Mouse (Mus musculus): ENCODE measurements around the gene Sema3e.

Sema3e gene

DNA sequence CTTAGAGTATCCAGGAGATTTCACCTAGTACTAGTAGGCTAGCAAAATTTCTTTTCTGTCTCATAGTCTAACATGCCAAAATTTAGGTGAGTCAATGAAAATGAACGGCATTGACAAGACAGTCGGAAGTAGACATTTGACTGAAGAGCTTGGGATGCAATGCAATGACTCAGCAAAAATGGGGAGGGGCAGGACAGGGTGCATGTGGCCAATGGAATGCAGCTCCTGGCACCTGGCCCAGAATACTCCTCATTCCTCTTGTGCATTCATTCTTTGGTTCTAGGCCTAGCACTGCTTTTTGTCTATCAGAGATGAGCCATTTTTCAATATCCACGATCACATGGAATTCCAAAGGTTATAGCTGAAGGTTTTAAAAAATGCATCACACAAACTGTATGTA lies 48.1 kb downstream of the Sema3e start:
- no peak for DNase-seq (ENCODE audit: extremely low spot score, low spot score)

- no peak for DNase-seq (ENCODE audit: extremely low spot score, low spot score)
Observed at GRCm38 (mm10) chr5:14088100-14088499, 63.0 kb downstream of the Sema3e start.

DNA sequence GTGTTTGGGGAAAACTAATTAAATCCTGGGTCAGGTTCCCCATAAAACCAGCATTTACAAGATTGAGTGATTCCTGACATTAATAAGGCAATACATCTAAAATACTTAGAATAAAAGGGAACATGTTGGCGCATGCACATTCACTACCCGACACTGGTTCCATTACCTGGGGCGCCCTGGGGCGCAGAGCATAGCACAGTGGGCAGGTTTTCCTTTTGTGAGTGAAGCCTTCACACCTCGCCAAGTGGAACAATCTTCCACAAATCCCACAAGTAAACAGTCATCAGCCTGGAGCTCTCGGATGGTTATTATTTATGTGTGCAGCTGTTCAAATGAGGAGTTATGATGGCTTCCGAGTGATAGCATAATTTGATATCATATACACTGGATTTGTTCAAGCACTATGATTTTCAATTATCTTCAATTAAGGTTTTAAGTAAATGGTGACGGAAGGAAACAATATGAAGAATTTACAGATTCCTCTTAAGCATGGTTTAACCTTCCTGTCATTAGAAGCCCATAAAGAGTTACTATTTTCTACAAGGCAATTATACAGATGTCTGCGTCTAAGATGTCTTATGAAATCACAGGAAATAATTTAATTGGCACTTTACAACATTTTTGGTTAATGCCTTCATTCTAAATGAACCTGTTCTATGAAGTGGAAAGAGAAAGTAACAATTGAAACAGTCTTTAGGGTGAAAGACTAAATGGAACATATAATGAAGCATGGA lies 65.0 kb downstream of the Sema3e start:
- DNase-seq (ENCODE audit: extremely low spot score, low spot score) = no peak

DNA sequence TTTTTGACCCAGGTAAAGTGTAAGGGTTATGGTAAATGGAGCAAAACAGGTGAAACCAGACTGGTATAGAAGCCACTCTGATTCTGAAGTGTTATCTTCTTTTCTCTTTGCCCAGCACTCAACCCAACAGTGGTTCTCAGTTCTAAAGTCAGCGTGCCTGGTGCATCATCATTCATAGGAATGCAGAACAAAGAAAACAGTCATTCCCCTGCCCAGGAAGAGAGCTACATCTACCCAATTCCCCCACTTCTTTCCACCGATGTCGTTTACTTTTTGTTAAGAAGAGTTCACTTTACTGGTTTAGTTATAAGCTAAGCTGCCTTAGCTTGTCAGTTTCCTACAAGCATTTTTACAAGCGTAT lies 65.5 kb downstream of the Sema3e start:
- no peak for DNase-seq (ENCODE audit: extremely low spot score, low spot score)

DNA sequence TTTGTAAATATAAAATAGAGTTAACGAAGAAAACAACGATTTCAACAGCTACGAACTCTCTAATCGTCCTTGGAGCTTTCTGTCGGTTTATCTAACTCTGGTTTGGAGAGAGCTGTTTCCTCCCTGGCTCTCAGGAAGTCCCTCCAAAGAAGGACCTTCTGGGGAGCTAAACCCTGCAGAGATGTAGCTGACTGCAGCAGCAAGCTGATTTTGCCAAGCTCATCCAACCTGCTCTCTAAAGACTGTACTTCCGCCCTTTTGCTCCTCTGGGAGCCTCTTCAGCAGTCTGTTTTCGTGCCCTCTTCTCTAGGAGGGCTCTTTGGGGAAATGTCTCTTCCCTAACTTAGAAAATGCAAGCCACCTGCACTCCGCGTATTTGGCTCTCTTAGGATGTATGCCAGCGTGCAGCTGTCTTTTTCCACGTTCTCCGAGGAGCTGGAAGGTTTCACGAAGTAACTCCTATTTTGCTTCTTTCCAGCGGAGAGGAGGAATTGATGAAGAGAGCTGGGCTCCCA lies 67.2 kb downstream of the Sema3e start:
- DNase-seq (ENCODE audit: extremely low spot score, low spot score) = no peak

DNA sequence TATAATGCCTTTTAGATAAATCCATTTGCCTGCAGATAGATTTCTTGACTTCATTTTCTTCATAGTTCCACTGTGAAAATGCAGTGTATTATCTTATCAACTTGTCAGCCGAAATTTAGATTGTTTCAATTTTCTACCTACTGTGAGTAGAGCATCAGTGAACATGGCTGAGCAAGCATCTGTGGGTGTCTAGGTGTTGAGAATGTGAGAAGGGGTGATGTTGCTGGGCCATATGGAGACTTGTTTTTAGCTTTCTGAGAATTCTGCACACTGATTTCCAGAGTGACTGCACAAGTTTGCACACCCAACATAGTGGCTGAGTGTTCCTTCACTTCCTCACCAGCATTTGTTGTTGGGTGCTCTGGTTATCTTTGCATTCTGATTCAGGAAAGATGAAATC lies 71.1 kb downstream of the Sema3e start:
- no peak for DNase-seq (ENCODE audit: extremely low spot score, low spot score)

GRCm38 (mm10) chr5:14098677-14099076 lies 73.6 kb downstream of the Sema3e start:
- DNase-seq (ENCODE audit: extremely low spot score, low spot score) = no peak

DNA sequence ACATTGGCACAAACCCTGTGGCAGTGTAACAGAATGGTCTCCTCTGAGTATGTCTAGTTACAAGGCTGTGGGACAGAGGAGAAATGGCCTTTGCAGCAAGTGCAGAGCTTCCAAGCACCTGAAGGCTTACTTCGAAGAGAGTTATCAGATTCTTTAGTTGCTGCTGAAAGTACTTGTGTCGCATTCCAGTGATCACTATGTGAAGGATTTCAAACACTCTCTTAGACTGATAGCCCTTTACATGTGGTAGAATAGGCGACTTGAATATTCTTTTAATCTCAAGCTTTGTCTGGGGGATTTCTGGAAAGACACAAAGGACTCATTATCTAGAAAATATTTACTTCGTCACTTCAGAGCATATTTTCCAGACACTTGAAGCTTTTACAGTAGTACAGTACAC lies 82.3 kb downstream of the Sema3e start:
- no peak for DNase-seq (ENCODE audit: extremely low spot score, low spot score)

DNA sequence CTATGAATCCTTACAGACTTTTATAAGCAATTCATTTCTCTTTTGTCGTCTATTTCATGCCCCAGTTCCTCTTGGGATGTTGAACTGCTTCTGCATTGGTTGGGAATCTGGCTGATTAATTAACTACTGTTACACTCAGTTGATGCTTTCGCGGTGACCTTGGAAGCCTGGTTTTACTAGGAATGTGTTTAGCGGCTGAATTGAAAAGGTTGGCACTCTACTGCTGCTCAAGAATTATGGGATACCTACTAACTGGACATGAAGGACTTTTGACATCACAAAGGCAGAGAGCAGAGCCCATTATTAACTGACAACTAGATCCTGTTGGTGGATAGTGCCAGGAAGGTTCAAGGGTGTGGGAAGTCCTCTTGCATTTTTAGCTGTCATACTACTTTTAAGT lies 83.9 kb downstream of the Sema3e start:
- no peak for DNase-seq (ENCODE audit: extremely low spot score, low spot score)

- DNase-seq (ENCODE audit: extremely low spot score, low spot score) = no peak
Observed at GRCm38 (mm10) chr5:14111401-14111800, 86.3 kb downstream of the Sema3e start.

DNA sequence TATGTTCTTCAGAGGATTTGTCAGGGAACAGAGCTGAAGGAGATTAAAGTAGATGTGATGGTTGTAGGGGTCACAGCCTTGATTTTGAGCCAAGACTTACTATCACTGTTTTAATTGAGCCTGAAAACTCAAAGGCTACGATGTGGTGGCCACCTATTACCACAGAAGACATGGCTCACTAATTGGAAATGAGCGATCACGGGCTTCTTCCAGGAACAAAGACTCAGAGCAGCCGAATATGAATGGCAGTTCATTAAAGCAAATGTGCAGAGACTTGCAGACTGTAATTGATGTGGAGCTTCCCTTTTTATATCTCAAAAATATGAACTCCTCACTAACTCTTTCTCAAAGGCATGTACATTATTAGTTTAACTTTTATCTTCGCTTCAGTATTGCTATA lies 96.8 kb downstream of the Sema3e start:
- no peak for DNase-seq (ENCODE audit: extremely low spot score, low spot score)

- no peak for DNase-seq (ENCODE audit: extremely low spot score, low spot score)
Observed at GRCm38 (mm10) chr5:14126591-14126990, 101.5 kb downstream of the Sema3e start.

DNA sequence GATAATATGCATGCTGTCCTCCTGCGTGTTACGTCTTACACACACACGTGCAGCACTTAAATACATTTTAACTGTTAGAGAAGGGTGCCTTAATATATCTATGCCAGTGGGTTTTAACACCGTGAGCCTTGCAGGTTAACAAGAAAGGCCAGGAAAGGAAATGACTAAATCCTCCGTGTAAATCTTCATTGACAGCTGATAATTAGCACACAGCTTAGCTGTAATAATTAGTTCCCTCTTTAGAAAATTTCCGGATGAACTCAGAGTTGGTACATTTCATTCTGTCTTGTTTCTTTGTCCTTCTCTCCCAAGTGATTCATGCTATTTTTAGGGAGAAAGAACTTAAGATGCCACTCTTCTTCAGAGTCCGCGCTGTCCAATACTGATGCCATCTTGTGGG lies 110.9 kb downstream of the Sema3e start:
- no peak for DNase-seq (ENCODE audit: extremely low spot score, low spot score)

- DNase-seq (ENCODE audit: extremely low spot score, low spot score) = no peak
Observed at GRCm38 (mm10) chr5:14138725-14139124, 113.6 kb downstream of the Sema3e start.

- DNase-seq (ENCODE audit: extremely low spot score, low spot score) = no peak
Observed at GRCm38 (mm10) chr5:14162579-14162978, 137.5 kb downstream of the Sema3e start.

DNA sequence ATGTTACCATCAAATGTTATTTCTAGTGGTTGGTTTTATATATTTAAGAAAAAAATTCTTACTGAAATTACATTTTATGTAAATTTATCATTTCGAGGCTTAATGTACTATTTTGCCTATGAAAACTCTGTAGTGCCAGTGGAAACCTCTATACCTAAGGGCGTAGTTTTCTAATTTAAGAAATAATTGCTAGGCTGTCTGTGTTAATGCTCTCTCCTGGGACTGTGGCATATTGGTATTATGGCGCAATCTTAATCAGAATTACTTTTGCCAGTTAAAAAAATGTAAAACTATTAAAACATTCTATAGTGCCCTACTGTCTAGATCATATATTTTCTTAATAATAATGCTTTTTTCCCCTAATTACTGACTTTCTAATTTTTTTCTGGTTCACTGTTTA lies 138.2 kb downstream of the Sema3e start:
- DNase-seq (ENCODE audit: extremely low spot score, low spot score) = no peak

DNA sequence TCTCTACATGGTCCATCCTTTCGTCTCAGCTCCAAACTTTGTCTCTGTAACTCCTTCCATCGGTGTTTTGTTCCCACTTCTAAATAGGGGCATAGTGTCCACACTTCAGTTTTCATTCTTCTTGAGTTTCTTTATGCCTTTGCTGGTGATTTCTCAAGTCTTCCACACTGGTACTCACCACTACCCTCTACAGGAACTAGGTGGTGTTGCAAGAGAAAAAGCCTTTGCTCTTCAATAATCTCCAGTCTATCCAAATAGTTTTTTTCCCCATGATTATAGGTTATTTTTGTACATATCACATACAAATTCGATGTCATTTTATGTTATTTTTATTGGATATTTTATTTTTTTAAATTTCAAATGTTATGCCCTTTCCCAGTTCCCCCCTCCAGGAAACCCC lies 142.7 kb downstream of the Sema3e start:
- DNase-seq (ENCODE audit: extremely low spot score, low spot score) = no peak

DNA sequence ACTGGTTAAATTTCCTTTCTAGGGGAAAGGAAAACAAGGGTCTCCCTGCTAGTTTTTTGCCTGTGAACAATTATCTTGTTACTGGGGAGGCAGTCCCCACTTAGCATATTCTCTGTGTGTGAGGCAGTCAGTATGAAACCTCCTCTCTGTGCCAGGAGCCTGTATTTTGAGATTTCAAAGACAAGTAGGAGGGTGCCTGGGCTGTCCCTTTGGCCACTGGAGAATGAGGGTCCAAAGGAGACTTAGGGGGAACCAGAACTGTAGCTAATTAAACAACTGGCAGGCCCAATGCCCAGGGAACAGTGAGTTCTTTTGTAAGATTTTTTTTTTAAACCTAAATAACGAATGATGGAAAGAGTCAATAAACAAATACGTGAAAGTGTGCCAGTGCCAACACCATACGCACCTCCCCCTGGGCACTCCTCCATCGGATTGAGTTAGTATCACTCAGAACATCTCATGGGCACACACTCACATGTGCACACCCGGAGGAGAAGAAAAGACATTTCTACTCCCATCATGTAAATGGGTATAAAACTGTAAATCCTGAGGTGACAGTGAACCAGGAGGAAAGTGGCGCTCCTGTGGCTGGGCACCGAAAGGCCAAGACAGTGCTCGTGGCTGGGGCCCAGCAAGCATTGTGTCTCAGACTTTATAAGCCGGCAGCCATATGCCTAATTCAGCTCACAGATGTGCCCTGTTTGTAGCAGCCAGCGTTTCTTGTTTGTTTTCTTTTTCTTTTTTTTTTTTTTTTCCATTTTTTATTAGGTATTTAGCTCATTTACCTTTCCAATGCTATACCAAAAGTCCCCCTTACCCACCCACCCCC lies 148.5 kb downstream of the Sema3e start:
- DNase-seq (ENCODE audit: extremely low spot score, low spot score) = no peak

DNA sequence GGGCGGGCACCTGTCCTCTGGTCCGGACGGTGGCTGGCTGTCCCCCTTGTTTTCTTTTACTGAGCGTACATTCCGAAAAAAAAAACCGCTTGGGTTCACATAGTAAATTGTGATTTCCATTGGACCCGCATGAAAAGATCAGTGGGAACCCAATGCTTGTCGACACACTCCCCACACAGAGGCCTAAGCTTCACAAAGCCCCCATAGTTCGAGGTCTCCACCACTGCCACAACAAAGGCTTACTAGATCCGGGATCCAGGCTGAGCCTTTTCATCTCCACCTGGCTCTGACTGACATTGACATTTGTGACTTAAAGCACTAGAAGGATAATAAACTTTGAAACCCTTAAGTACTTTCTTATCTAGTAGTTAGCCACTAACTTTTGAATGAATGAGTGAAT lies 155.5 kb downstream of the Sema3e start:
- no peak for DNase-seq (ENCODE audit: extremely low spot score, low spot score)

GRCm38 (mm10) chr5:14182156-14182555 lies 157.1 kb downstream of the Sema3e start:
- DNase-seq (ENCODE audit: extremely low spot score, low spot score) = no peak

GRCm38 (mm10) chr5:14195172-14195819 lies 170.2 kb downstream of the Sema3e start:
- no peak for DNase-seq (ENCODE audit: extremely low spot score, low spot score)

DNA sequence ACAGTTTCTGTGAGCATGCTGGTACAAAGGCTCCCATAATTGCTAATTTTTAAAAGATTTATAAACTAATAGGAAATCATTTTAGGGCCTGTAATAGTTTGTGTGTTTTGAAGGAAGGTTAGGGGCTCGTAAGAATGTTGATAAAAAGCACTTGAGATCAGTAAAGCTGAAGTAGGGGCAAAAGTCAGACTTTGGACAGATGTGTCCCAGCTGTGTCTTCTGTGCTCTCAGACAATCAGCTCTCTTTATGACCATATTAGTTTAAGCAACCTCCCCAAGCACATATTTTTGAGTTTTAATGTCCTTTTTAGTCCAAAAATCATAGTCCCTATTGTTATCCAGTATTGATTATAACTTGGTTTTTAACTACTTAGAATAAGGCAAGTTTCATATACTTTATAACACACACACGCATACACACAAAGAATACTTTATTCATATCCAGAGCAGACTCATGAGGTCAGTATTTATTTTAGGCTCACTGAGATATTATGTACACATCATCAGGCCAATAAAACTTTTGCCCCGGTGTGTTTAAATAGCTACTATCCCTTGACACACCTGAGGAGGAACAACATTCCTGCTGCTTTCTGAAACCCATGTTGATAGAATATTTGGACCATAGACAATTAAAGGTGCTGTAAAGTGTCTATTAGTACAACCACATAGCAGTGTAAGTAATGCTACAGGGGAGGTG lies 173.4 kb downstream of the Sema3e start:
- no peak for DNase-seq (ENCODE audit: extremely low spot score, low spot score)
